Mouse (Mus musculus): ENCODE measurements at regions not wholly inside any gene's neighbourhood (a gene's known extent, or its start where the extent isn't known, plus 50 kb on each side); places are given as distances from the start of the nearest gene placed in this dataset.

DNA sequence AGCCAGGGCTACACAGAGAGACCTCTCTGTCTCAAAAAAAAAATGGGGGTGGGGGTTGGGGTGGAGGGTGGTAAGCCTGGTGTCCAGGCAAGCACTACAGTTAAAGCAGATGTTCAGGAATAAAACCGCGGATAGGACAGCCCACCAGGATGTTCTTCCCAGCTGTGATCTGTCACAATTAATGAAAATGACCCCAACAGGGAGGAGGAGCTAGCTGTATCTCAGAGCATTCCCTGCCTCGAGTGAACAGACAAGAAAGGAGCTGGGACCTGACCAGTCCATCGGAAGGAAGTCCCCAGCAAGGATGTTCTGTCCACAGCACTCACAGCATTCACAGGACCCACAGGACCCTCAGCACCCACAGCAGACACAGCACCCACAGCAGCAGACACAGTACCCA lies 80.4 kb downstream of the Utp6 start:
- no peak for DNase-seq (ENCODE audit: low read depth, low spot score)

DNA sequence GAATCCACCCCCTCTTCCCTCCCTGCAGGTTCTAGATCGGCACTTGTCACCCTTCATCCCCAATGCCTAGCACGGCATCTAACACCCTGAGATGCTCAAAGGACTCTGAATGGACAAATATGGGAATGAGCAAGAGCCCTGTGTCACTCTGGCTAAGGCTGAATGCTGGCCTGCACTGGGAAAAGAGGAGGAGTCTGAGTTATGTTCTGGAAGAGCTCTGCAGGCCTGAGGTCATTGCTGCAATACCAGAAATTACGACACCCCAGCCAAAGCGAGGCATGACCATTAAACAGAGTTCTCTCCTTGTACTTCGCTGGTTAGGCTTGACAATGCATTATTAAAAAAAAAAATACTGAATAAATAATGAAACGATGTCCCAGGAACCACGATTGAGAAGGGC lies 84.1 kb downstream of the Utp6 start:
- DNase-seq (ENCODE audit: low read depth, low spot score), result no peak

DNA sequence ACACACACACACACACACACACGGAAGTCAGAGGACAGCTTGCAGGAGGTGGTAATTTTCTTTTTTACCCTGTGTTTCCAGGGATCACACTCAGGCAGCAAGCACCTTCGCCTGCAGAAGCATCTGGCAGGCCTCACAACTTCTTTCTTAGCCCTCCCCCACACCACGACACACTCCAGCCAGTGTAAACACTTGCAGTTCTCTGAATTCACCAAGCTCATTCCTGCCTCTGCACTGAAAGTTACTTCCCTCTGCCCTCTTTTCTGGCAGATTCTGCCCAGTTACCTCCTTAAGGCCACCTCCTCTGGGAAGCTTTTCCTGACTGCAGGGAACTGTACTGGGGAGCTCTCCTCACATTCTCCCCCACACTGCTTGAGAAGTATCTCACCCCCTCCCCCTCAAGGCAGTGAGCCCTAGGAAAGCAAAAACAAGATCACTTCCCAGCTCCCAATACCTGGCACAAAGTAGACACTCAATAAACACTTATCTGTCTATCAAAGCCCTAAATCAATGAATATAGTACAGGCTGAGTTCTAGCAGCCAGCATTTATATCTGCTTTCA lies 84.9 kb downstream of the Utp6 start:
- no peak for DNase-seq (ENCODE audit: low read depth, low spot score)

DNA sequence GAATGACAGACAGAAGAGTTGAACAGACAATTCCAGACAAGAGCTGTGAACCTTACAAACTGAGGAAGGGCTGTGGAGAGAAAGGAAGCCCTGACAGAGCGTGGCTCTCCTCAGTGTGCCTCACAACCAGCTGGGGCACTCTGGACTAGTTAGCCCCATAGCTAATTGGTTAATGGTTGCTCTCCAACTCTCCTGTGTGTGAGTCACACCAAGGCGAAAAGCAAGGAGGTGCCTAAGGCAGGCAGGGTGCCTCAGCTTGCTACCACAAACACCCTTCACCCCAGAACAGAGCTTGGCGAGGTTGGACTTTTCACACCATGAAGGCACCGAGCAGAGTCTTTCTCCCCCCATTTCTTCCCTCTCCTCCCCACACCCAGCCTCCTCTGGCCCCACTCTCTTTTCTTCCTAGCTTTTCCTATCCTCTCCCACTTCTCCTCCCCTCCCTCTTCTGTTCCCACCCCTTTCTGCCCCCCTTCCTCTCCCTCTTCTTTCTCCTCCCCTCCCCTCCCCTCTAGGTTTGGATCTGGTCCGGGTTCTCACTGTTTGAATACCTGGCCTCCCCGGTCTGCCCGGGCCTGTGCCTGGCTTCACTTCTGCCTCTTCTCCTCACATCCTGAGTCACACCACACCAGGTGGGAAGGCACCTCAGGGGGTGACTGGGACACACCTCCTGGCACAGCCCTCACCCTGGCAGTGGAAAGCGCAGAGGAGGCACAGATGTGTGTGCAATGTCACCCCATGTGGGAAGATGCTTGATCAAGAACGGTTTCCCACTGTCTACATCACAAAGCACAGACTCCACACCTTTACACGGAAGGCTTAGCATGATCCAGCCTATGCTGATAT lies 90.2 kb downstream of the Utp6 start:
- no peak for DNase-seq (ENCODE audit: low read depth, low spot score)

DNA sequence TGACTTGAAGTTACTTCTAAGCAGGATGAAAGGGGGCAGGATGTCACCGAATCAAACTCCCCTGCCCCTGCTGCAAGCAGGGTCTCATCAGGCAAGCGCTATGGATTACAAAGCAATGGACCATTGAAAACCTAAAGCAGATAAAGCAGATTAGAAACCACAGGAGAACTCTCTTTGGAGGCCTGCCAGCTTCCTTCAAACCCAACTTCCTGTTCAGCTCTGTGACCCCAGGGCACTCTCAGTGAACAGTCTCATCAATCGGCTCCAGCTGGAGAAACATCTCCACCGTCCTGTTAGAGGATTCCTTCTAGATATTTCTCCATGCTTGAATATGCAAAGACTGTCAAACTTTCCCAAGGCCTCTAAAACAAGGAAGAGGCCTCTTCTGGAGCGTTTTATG lies 92.0 kb downstream of the Utp6 start:
- DNase-seq (ENCODE audit: low read depth, low spot score), result no peak

DNA sequence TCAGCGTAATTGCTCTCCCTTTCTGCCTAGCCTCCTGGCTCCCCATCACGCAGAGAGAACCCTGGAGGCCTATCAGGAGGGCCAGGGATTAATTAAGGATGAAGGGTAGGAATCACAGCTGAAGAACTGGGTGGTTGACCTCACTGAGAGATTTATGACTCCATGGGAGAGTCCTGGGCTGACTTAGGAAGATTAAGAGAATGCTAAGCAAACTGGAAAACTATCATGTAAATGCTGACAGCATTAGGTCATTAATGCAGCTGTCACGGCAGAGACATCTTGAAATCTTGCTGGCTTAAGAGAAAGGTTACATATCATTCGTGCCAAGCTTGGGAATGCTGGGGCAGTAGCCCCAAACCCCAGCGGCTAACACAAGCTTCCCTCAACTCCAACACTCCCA lies 93.2 kb downstream of the Utp6 start:
- no peak for DNase-seq (ENCODE audit: low read depth, low spot score)

DNA sequence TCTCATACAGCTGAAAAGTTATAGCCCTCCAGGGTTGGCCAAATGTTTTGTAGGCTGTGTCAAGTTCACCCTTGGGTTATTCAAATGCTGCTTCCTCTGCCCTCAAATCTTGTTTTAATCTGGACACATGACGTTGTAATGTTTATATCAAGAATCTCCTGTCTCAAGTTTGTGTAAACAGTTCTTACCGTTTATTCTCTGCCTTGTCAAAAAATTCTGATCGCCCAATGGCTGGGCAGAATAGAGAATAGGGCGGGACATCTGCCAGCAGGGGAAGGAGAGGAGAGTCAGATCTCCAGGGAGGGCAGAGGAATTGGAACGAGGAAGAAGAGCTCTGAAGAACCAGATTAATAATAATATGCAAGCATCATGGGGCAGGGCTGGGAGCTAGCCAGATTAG lies 97.4 kb downstream of the Utp6 start:
- DNase-seq (ENCODE audit: low read depth, low spot score), result no peak

DNA sequence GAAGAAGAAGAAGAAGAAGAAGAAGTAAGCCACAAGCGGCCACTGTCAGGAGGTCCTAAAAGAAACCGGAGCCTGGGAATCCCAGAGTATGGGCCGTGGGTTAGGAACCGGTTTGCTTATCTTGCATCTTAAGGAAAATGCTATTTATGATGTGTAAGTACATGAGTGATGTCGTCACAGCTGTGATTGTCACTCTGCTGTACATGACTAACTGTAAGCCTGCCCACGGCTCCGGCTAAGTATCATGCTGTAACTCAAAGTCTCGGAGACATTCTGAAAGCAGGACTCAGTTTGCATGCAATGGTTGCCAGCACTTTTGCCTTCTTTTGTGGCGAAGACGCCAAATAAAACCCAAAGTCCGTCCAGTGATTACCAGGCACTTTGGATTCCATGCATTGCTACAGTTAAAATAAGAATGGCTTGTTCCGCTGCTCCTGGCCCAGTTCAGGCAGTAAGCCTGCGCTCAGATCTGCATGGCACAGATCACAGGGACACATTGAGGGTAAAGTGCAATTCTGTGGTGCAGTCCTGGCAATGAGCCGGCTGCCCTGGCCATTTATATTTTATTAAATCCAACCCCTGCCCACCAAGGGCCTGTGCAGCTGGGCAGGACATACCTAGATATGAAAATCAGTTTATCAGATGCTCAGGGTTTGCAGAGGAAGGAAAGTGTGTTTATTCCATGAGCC lies 98.6 kb downstream of the Utp6 start:
- no peak for DNase-seq (ENCODE audit: low read depth, low spot score)

DNA sequence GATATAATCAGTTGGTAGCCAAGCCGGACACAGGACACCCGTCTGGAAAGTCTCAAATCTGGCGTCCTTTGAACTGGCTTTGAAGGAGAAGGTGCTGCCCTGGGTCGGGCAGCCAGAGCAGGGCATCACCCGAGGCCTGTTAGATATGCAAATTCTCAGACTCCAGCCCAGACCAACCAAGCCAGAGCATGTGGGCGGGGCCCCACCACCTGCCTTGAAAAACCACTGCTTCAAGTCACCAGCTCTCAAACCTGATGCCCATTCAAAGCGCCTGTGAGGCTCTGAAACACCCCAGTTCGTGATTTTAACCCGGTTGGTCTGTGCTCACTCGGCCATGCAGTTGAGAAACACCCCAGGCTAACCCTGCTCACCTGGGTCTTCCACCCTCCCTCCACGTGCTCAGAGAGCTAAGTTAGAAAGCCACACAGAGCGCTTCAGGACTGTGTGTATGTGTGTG lies 101.6 kb downstream of the Utp6 start:
- DNase-seq (ENCODE audit: low read depth, low spot score), result no peak

DNA sequence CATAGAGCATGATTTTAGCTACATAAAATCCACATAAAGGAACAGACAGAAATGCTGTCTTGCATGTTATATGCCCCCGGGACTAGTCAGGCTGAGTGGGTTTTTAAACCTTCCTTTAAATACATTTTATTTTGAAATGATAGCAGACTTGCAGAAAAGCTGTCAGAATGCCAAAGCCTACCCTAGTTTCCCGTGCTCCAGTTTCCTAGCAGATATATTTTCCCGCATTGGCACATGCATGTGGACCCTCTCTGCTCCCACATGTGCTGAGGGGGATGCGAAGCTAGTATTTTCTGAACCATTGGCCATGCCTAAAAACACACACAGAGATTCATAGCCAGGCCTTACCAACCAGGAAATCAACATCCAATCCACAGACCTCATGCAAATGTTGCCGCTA lies 105.8 kb downstream of the Utp6 start:
- DNase-seq (ENCODE audit: low read depth, low spot score), result no peak

DNA sequence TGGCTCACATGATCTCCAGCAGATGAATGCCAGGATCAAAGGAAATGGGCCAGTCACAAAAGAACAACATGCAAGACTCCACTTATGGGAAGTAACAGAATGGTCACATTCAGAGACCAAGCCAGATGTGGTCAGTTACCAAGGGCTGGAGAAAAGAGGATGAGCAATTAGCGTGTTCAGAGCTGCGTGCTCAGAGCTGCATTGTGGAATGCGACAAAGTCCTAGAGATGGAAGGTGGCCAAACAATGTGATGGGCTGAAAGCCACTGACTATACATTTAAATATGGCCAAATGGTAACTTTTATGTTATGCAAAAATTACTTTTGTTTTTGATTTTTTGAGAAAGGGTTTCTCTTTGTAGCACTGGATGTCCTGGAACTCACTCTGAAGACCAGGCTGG lies 112.6 kb downstream of the Utp6 start:
- DNase-seq (ENCODE audit: low read depth, low spot score), result no peak

DNA sequence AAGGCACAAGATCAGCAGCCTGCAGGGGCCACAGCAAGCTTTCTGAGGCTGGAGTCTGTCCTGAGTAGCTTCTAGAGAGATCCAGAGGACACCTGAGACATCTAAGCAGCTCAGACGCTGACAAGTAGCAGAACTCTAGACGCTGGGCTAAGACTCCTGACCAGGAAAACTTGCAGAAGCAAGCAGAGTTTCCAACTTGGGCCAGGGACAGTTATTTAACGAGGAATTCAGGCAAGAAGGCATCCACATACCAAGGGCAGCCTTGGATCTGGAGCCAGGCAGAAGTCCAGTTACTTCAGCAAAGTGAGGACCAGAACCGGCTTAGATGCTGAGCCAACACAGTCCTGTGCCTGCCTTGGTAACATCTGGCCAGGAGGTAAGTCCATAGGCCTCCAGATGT lies 117.8 kb downstream of the Utp6 start:
- DNase-seq (ENCODE audit: low read depth, low spot score), result no peak

DNA sequence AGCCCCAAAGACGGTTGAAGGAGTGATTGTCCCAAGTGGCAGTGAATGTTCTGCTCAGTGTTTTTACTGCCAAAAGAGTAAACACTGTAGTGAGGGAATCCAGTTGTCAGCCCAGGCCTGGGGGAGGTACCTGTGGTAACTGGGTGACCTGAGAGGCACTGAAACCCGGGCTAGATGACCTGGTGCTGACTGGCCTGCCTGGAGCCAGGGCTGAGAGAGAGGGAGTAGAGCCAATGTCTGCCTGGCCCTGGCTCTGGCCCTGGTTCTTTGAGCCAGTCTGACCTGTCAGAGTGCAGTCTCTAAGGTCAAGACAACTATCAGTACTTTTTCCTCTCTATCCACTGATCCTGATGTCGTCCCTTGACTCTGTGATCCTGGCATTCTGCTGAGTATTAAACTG lies 119.2 kb downstream of the Utp6 start:
- DNase-seq (ENCODE audit: low read depth, low spot score), result no peak

DNA sequence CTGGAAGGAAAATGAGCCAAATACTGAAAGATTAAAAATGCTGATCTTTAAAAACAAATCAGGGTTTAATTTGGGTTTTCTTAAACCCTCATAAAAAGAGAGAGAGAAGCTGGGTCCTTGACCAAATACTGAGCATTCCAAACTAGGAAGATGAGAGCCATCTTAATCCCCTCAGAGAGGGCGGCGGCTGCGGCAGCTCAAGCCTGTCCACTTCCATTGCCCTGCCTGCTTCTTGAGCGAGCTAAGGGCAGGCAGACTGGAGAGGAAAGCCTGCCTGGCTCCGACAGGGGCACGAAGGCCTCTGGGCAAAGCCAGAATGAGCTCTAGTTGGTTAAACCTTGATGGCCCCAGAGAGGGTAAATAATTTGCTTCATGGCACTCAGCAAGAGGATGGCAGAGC lies 122.2 kb downstream of the Utp6 start:
- DNase-seq (ENCODE audit: low read depth, low spot score), result no peak

DNA sequence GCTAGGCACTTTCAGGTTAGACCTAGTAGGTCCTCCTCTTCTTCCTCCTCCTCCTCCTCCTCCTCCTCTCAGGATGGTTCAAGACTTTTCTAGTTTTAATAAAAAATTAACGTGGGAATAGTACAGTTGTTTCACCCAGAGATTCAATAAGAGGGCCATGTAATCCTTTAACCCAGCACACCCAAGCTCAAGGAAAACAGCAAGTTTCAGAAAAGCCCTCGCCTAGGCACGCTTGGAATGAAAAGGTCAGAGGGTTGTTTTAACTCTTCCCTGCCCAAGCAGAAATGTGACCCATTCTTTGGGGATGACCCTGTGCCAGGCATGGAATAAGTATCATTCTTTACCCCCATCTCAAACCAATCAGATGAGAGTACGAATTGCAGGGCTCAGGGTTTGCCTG lies 124.1 kb downstream of the Utp6 start:
- no peak for DNase-seq (ENCODE audit: low read depth, low spot score)

DNA sequence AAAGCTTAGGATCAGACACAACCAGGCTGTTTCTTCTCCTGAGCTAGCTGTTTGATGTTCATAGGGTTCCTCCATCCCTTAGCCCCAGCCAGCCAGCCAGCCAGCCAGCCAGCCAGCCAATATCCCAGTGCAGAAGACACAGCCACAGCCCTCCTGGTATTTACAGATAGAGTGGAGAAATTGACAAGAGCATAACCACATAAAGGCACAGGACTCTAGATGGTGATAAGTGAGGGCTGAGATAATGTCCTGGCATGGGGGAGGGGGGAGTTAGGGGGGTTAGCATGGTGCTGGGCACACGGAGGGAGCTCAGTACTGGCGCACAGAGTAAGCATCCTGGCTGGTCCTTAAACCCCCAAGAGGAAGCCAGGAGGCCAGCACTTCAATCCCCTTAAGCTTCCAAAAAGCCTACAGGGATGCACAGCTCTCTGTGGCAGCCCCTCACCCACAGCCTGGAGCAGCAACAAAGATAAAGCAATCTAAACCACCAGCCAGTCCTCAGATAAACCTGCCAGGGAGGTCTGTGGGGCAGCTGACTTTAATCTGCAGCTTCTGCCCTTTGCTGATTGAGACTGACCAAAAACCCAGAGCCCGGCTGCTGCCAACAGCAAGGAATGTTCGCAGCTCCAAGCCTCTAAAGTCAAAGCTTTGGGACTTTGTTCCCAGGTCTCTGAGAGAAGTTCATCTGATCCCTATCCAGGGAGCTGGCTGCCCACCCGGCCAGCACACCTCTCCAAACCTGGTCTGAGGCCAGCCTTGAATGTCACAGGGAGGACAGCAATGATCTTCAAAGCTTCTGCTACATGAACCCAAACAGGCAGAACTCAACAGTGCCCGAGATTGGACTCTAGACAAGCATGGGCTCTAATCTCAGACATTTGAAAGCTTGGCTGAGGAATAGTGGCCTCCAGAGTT lies 124.9 kb downstream of the Utp6 start:
- no peak for DNase-seq (ENCODE audit: low read depth, low spot score)

DNA sequence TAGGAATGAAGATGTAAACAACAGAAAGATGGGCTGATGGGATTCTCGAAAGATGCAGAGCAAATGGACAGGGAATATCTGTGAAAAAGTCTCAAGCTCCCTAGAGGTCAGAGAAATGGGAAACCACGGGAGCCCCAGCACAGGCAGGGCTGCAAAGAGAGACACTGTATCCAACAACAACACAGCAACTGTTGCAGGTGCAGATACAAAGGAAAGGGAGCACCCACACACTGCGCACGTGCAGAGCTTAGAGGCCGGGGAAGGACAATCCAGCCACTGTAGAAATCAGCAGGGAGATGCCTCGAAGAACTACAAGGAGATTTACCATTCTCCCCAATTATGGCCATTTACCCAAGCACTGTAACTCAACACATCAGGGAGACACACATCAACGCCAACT lies 126.3 kb downstream of the Utp6 start:
- DNase-seq (ENCODE audit: low read depth, low spot score), result no peak

DNA sequence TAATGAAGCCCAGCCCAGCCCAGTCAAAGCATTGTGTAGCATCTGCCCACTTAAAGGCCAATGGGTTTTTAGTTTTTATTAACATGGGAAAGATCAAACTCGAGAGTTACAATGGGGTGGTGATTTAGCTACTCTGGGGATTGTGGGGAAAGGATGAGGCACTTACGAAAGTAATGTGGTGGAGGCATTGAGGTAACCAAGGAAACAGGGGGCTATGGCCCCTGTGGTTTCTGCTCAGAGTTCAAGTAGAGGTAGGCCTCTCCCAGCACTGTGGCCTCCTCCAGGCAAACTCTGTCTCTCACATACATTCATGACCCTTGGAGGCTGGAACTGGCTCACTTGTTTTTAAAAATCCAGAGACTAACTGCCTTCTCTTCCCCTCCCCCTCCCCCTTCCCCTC lies 128.4 kb downstream of the Utp6 start:
- no peak for DNase-seq (ENCODE audit: low read depth, low spot score)

DNA sequence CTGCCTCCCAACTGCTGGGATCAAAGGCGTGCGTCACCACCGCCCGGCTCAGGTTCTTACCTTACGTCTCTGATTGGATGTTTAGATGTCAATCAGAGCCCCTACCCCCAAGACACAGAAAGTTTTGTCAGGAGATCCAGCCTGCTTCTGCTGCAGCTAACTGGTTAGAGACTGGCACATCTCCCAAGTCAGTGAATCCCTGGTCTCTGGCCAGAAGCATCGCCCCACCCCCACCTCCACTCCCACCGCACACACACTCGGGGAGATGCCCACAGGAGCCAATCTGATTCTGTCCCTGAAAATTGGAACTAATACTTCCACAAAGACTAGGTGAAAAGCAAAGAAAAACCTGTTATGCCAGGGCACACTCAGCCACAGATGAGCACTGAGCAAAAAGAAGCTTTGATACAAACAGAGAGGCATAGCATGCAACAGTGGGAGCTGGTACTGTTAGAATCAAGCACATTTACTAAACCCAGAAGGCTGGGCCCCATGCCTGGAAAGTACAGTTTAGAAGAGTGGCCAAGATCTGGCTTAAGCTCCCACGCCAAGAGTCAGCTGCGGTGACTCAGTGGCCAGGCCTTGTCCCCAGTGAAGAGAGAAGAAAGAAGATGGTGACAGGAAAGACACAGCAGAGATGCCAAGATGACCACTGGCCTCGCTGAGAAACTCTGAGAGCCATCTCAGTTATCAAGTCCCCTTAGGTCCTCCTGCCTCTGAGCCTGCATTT lies 130.4 kb downstream of the Utp6 start:
- no peak for DNase-seq (ENCODE audit: low read depth, low spot score)

DNA sequence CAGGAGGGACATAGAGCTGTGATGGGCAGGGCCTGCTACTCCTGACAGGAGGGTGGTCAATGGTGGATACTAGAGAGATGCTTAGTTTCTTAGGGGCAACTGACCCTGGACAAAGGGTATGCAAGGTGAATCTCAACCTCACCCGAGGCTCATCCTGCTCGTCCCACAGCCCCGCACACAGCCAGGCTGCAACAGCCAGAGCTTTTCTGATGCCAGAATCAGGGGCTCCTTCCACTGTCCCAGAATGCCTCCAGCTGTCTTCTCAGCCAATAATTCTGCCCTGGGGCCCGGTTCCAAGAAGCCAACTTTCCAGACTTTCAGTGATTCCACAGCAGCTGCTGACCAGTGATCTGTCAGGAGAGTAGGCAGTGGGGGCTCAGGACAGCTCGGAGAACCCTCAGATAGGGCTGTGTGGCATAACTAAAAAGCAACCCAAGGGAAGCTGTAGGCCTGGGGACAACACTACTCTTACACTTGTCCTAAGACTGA lies 131.6 kb downstream of the Utp6 start:
- DNase-seq (ENCODE audit: low read depth, low spot score), result no peak

DNA sequence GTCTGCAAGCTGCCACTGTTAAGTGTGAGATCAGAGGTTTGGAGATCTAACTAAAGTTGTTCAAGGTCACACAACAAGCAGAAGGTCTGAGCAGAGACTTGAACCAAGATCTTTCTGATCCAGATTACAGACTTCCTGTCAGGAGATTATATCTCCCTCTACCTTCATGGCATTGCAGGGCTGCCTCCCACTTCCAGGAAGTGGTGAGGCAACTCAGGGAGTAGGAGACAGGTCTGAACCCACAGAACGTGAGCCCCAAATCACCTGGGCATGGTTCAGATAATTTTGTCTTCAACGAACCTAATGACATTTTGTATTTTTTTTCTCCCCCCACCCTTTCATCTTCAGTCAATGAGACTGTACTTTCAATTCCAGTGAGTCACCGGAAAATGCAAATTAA lies 135.2 kb downstream of the Utp6 start:
- no peak for DNase-seq (ENCODE audit: low read depth, low spot score)
